Mouse (Mus musculus): ENCODE data around the gene Vmn2r32.
"Not testable (repeated sequence)": the region's sequence is repeated elsewhere in the genome, so short reads cannot be mapped to it uniquely, and the experiment has no call there.

The Vmn2r32 gene

GRCm38 (mm10) chr7:7479918-7480317, at the start of gene Vmn2r32:
Vmn2r32 (minus strand) TSS chr7:7480018.
- not testable (repeated sequence) for DNase-seq (ENCODE audit: low spot score in 2 of 2)
